21 mouse cellular contexts compared by ENCODE assay signal in genomic region chr1:78529011-78529410, GRCm38 (mm10). TPM values are rescaled to one million over a fixed set of nuclear protein-coding genes. Genes with fewer than 3 reads are reported as not detected.
DNase-seq lines count a peak whose midpoint lies in the region.
"Had no signal": no experiment of that assay in that cellular context is flagged by ENCODE, and none has a peak within 500 bp of the region (broad histone marks: within the 10 kb centered on the region; RNA-seq: fewer than 3 reads in every experiment).

No protein-coding gene starts in this region.

- DNase-seq in adrenal gland, postnatal 10 days: peak; percentile 19
- DNase-seq in adrenal gland, postnatal 25 days: no peak
- DNase-seq in urinary bladder, postnatal 14 days (ENCODE audit: low spot score): peak; percentile 10
- DNase-seq in urinary bladder, adult 2 months (ENCODE audit: low spot score): no peak
- DNase-seq in NIH3T3 (ENCODE audit: low read depth): peak; percentile 66
- DNase-seq in spleen, postnatal 36 days (ENCODE audit: low spot score in 2 of 2): no peak
- DNase-seq: B cell, adult 2 months; cerebellum, adult 11 months; cerebellum, adult 18-20 months; cerebellum, adult 8-10 months; cerebellum, adult 9-11 months; cerebellum, postnatal 14 days; cerebellum, postnatal 36 days; embryo, embryonic 11 days had no signal

RNA-seq across cellular contexts. Expression of gene BC035947, which starts 17.1 kb away (rescaled TPM):
- total RNA-seq in adrenal gland, postnatal 10 days (2021): under 1 TPM; 0.33 to 0.36 TPM
- 0.09 TPM in 1 of 2 replicates, not detected in the other for total RNA-seq in adrenal gland, postnatal 25 days (2021)
- polyA plus RNA-seq in urinary bladder, adult 2 months (2012; rRNA removed): 0.06 TPM in 2 replicates
- total RNA-seq: CH12.LX; common myeloid progenitor, adult 5-6 weeks had no signal
- polyA plus RNA-seq: erythroblast, embryonic 14.5 days; G1E had no signal

RNA-seq across cellular contexts. Expression of gene Mogat1, which starts 18.2 kb away (rescaled TPM):
- 1 to 10 TPM; 1.8 to 2.4 TPM for total RNA-seq in adrenal gland, postnatal 10 days (2021)
- 1.2 and 2.3 TPM in 2 replicates for total RNA-seq in adrenal gland, postnatal 25 days (2021)
- polyA plus RNA-seq in urinary bladder, adult 2 months (2012; rRNA removed): 0.38 and 1.4 TPM in 2 replicates
- total RNA-seq: CH12.LX; common myeloid progenitor, adult 5-6 weeks had no signal
- polyA plus RNA-seq: CD4-positive, CD25-positive, alpha-beta regulatory T cell, adult 4 months; erythroblast, embryonic 14.5 days; forebrain, embryonic 12.5 days; forebrain, embryonic 14.5 days; G1E had no signal

RNA-seq across cellular contexts. Expression of gene Farsb, which starts 40.3 kb away (rescaled TPM):
- total RNA-seq in adrenal gland, postnatal 10 days (2021): 10 to 100 TPM; 58.7 to 60.2 TPM
- 64.8 and 64.9 TPM in 2 replicates for total RNA-seq in adrenal gland, postnatal 25 days (2021)
- 36.0 and 36.7 TPM in 2 replicates for polyA plus RNA-seq in urinary bladder, adult 2 months (2012; rRNA removed)

Comparison
In these comparisons a context has a peak if more than half of its experiments do, and no peak if none do; other contexts are left out.
1. DNase-seq: peak in adrenal gland, postnatal 10 days (single experiment), urinary bladder, postnatal 14 days (single experiment) and NIH3T3 (single experiment); none in adrenal gland, postnatal 25 days (single experiment), urinary bladder, adult 2 months (single experiment) and spleen, postnatal 36 days (0 of 2).